In the genomic region with DNA sequence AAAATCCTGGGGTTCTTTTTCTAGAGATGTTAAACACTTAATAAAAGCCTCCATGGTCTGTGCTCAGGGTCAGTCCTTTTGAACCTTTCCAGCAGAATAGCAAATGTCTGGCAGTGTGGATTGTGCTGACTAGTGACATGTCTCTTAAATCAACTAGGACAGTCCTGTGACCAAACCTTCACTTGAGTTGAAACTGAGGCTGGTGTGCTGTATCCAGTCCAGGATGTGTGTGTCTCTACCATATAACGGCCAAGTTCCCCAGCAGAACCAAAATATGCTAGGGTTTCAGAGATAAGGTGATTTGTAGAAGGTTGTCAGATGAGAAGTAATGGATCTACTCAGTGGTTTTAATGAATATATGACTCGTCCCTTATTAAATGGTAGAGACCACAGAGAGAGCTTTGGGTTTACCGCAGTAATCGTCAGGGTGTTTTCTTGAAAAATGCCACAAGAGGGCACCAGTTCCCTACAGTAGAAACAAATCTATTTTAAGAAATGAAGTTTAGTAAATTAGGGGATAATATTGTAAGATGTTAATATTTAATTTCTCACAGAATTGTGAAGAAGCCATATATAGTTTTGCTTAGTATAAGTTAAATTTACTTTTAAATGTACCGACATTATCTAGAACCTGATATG, we compare ENCODE assay signal across 9 mouse cellular contexts. TPM values are rescaled to one million over a fixed set of nuclear protein-coding genes. Genes with fewer than 3 reads are reported as not detected.
DNase-seq lines count a peak whose midpoint lies in the region; ATAC-seq lines count a peak whose summit lies in the region.
"Had no signal": no experiment of that assay in that cellular context is flagged by ENCODE, and none has a peak within 500 bp of the region (broad histone marks: within the 10 kb centered on the region; RNA-seq: fewer than 3 reads in every experiment).

No protein-coding gene starts in this region.

- no peaks in the 10 kb centered on the region for H3K4me1 ChIP-seq in neural tube, embryonic 12.5 days
- no peaks in the 10 kb centered on the region for H3K4me1 ChIP-seq in neural tube, embryonic 15.5 days
- H3K4me1 ChIP-seq: midbrain, embryonic 12.5 days had no signal

- peak; percentile 42 to 47 for DNase-seq in heart, postnatal 10 days
- no peak for DNase-seq in heart, adult 9 months (ENCODE audit: low spot score in 2 of 2)
- DNase-seq in c-Kit-positive CD71-positive TER-119-positive erythroid progenitor cells, embryonic 14.5 days (ENCODE audit: low spot score): peak; percentile 24
- peak; percentile 36 for DNase-seq in lung, postnatal 25 days (ENCODE audit: low spot score)
- no peak for DNase-seq in urinary bladder, postnatal 4 days (ENCODE audit: low spot score in 2 of 2)
- DNase-seq in testis, postnatal 10 days (ENCODE audit: low spot score): no peak

- H3K9me3 ChIP-seq in neural tube, embryonic 12.5 days: no peaks in the 10 kb centered on the region
- no peaks in the 10 kb centered on the region for H3K9me3 ChIP-seq in neural tube, embryonic 15.5 days (replicated peaks)
- H3K9me3 ChIP-seq: midbrain, embryonic 12.5 days had no signal

- WGBS in neural tube, embryonic 12.5 days: 67% methylated on average over 5 of the region's 5 CpGs
- 56% methylated on average over 5 of the region's 5 CpGs for WGBS in neural tube, embryonic 15.5 days

- intact Hi-C loops in heart, postnatal 10 days (cut with DNase I): loop anchor here (10.0 kb wide), 1 partner anchor 761 kb away; a partner anchor contains a TSS

- 0 out of 2 replicates have a peak, but pooled peaks have one; percentile 48 for ATAC-seq in neural tube, embryonic 12.5 days (ENCODE audit: low FRiP score, low read depth)
- no peak for ATAC-seq in neural tube, embryonic 15.5 days (ENCODE audit: low FRiP score)

- no peak overlapping the region for H3K4me2 ChIP-seq in neural tube, embryonic 12.5 days (replicated peaks)
- no peak overlapping the region for H3K4me2 ChIP-seq in neural tube, embryonic 15.5 days
- H3K4me2 ChIP-seq: midbrain, embryonic 12.5 days had no signal

- H3K36me3 ChIP-seq in neural tube, embryonic 12.5 days: peaks cover 57% of the 10 kb centered on the region
- H3K36me3 ChIP-seq in neural tube, embryonic 15.5 days: peaks cover 35% of the 10 kb centered on the region

- no peak overlapping the region for H3K4me3 ChIP-seq in neural tube, embryonic 12.5 days
- H3K4me3 ChIP-seq in neural tube, embryonic 15.5 days (replicated peaks): no peak overlapping the region
- H3K4me3 ChIP-seq: midbrain, embryonic 12.5 days had no signal

- H3K9ac ChIP-seq in neural tube, embryonic 12.5 days: no peak overlapping the region
- H3K9ac ChIP-seq in neural tube, embryonic 15.5 days (replicated peaks): no peak overlapping the region
- H3K9ac ChIP-seq: midbrain, embryonic 12.5 days had no signal

- H3K27ac ChIP-seq in neural tube, embryonic 12.5 days: no peak overlapping the region
- no peak overlapping the region for H3K27ac ChIP-seq in neural tube, embryonic 15.5 days (replicated peaks)
- H3K27ac ChIP-seq: midbrain, embryonic 12.5 days had no signal

- H3K27me3 ChIP-seq in neural tube, embryonic 12.5 days (replicated peaks): no peaks in the 10 kb centered on the region
- no peaks in the 10 kb centered on the region for H3K27me3 ChIP-seq in neural tube, embryonic 15.5 days (replicated peaks)
- H3K27me3 ChIP-seq: midbrain, embryonic 12.5 days had no signal

RNA-seq across cellular contexts. Expression of a gene that starts 15.5 kb away (rescaled TPM):
- 10 to 100 TPM; 13.5 to 14.5 TPM for total RNA-seq in heart, postnatal 10 days (2021)
- 11.5 and 13.7 TPM in 2 replicates for polyA plus RNA-seq in neural tube, embryonic 12.5 days (2016; fragmentation: Nextera tagmentation; extraction: Ambion mirVana)
- polyA plus RNA-seq in neural tube, embryonic 15.5 days (2015; fragmentation: Nextera tagmentation; extraction: Ambion mirVana): 4.0 and 5.5 TPM in 2 replicates

RNA-seq across cellular contexts. Expression of a gene that starts 44.4 kb away (rescaled TPM):
- 10 to 100 TPM; 54.1 to 59.9 TPM for total RNA-seq in heart, postnatal 10 days (2021)
- polyA plus RNA-seq in neural tube, embryonic 12.5 days (2016; fragmentation: Nextera tagmentation; extraction: Ambion mirVana): 55.7 and 63.8 TPM in 2 replicates
- polyA plus RNA-seq in neural tube, embryonic 15.5 days (2015; fragmentation: Nextera tagmentation; extraction: Ambion mirVana): 50.1 and 53.8 TPM in 2 replicates

RNA-seq across cellular contexts. Expression of a gene that starts 44.4 kb away (rescaled TPM):
- total RNA-seq in heart, postnatal 10 days (2021): 1 to 10 TPM in 1 of 2 experiments, under 1 TPM in 1; 0.94 to 2.4 TPM
- 0.10 TPM in 2 replicates for polyA plus RNA-seq in neural tube, embryonic 12.5 days (2016; fragmentation: Nextera tagmentation; extraction: Ambion mirVana)
- polyA plus RNA-seq in neural tube, embryonic 15.5 days (2015; fragmentation: Nextera tagmentation; extraction: Ambion mirVana): 0.04 and 11.6 TPM in 2 replicates

Comparison
In these comparisons a context has a peak if more than half of its experiments do, and no peak if none do; other contexts are left out.
1. DNase-seq: peak in heart, postnatal 10 days (2 of 2), c-Kit-positive CD71-positive TER-119-positive erythroid progenitor cells, embryonic 14.5 days (single experiment) and lung, postnatal 25 days (single experiment); none in heart, adult 9 months (0 of 2), urinary bladder, postnatal 4 days (0 of 2) and testis, postnatal 10 days (single experiment).